Mouse (Mus musculus) forebrain, embryonic 16.5 days (tissue): ENCODE measurements around the gene Cpne9. TPM values are rescaled to one million over a fixed set of nuclear protein-coding genes. Genes with fewer than 3 reads are reported as not detected.

Source experiments
- ATAC-seq: fragments of 200-750 bp; cut with Nextera tagmentation; 2 replicates; pipeline ENCODE4 v1.8.0; 2017; ENCODE audit warnings: mild to moderate bottlenecking, moderate library complexity
- H3K27ac ChIP-seq: fragments of 300-500 bp; sonication (generic); 2 replicates; pipeline ENCODE4 v1.5.1; 2014; ENCODE audit warnings: low read length, control low read depth
- H3K27me3 ChIP-seq: fragments of 300-500 bp; sonication (generic); replicated peaks from 2 replicates; pipeline ENCODE4 v1.6.1; 2014; ENCODE audit warnings: low read length; ENCODE audit not compliant: control insufficient read depth, insufficient read depth
- H3K36me3 ChIP-seq: fragments of 300-500 bp; sonication (generic); 2 replicates; pipeline ENCODE4 v1.6.1; 2014; ENCODE audit not compliant: control insufficient read depth, insufficient read depth
- H3K4me1 ChIP-seq: fragments of 300-500 bp; sonication (generic); replicated peaks from 2 replicates; pipeline ENCODE4 v1.6.1; 2014; ENCODE audit warnings: low read length; ENCODE audit not compliant: control insufficient read depth, insufficient read depth
- H3K4me2 ChIP-seq: fragments of 300-500 bp; sonication (generic); 2 replicates; pipeline ENCODE4 v1.6.1; 2014; ENCODE audit warnings: mild to moderate bottlenecking, low read length, control low read depth
- H3K4me3 ChIP-seq: fragments of 300-500 bp; sonication (generic); replicated peaks from 2 replicates; pipeline ENCODE4 v1.5.1; 2014; ENCODE audit warnings: mild to moderate bottlenecking, low read length, control low read depth
- H3K9ac ChIP-seq: fragments of 300-500 bp; sonication (generic); replicated peaks from 2 replicates; pipeline ENCODE4 v1.6.1; 2014; ENCODE audit warnings: low read depth, low read length, control low read depth
- H3K9me3 ChIP-seq: fragments of 300-500 bp; sonication (generic); 2 replicates; pipeline ENCODE4 v1.6.1; 2016; ENCODE audit warnings: low read length; ENCODE audit not compliant: control insufficient read depth
- WGBS: fragments of 180-500 bp; shearing (Covaris S2); extraction: QIAGEN DNeasy Blood & Tissue Kit; methylation state at CpG from one replicate; pipeline ENCODE4 v1.1.7; 2014; 5-methylcytosine and 5-hydroxymethylcytosine counted together
- polyA plus RNA-seq: library from polyadenylated mRNA; unstranded; fragments of >200 nt; fragmentation: Nextera tagmentation; extraction: Ambion mirVana; gene quantifications from 2 replicates; pipeline ENCODE4 v1.2.1, GENCODE M21; 2015

Cpne9 gene
- polyA plus RNA-seq, 1 experiment from 2014 or later, result 1.4 TPM

DNA sequence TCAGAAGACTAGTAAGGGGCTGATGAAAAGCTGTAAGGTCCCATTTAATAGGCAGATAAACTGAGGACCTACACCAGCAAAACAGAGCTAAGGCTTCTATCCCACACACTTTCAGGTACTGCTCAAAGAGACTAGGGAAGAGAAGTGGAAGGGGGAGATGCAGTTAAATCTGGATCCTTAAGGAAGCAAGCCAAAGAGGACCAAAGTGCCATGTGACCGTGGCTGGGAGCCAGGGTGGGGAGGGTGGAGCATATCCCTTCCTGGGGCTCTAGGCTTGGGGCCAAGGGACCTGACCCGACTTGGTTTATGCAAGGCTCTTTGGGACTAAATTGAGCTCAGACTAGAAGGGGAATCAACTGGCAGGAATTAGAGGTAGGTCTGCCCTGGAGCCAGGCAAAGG is 62.2 kb downstream of the Cpne9 start:
- no peak overlapping the region for H3K27ac ChIP-seq
- no peak overlapping the region for H3K9ac ChIP-seq
- no peak overlapping the region for H3K4me3 ChIP-seq

DNA sequence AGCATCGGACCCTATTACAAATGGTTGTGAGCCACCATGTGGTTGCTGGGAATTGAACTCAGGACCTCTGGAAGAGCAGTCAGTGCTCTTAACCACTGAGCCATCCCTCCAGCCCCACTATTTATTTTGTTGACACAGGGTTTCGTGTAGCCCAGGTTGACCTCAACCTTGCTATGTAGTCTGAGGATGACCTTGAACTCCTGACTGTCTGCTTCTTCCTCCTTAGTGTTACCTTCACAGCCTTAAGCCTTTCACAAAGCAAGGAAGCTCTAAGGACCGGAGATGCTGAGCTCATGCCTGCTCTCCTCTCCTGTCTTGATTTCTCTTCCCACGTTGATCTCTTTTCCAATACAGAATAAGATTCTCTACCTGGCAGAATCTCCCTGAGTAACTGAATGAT is 64.8 kb downstream of the Cpne9 start:
- Histone ChIP-seq H3K27me3 (no peaks in the 10 kb centered on the region), H3K4me3 (no peak overlapping the region), H3K36me3 (no peaks in the 10 kb centered on the region), H3K4me2 (no peak overlapping the region), H3K27ac (no peak overlapping the region), H3K4me1 (peaks cover 14% of the 10 kb centered on the region), H3K9ac (no peak overlapping the region), H3K9me3 (no peaks in the 10 kb centered on the region)
- 81% methylated on average over 4 of the region's 4 CpGs for WGBS
- no peak for ATAC-seq

More for the DNA sequence above, 62.2 kb downstream of the Cpne9 start:
- Histone ChIP-seq H3K27me3 (no peaks in the 10 kb centered on the region), H3K9me3 (no peaks in the 10 kb centered on the region), H3K4me2 (peak overlapping the region; percentile 84), H3K36me3 (no peaks in the 10 kb centered on the region), H3K4me1 (peaks cover 16% of the 10 kb centered on the region)
- ATAC-seq, result no peak
- WGBS, result 35% methylated on average over 2 of the region's 2 CpGs

DNA sequence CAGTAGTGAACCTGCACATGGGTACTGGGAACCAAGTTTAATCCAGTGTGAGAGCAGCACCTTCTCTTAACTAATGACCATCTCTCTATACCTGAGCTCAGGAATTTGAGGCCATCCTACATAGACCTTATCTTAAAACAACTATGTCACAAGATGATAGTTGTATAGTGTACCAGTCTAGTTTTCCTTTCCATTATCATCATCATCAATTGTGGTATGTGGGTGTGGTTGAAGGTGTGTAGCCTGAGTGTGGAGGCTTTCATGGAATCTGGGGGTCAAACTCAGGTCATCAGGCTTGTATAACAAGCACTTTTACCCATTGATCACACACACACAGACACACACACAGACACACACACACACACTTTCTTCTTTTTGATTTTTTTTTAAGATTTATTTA is 68.4 kb downstream of the Cpne9 start:
- Histone ChIP-seq H3K9ac (no peak overlapping the region), H3K4me1 (no peaks in the 10 kb centered on the region), H3K4me3 (no peak overlapping the region), H3K36me3 (no peaks in the 10 kb centered on the region), H3K9me3 (no peaks in the 10 kb centered on the region), H3K27me3 (no peaks in the 10 kb centered on the region), H3K27ac (no peak overlapping the region), H3K4me2 (no peak overlapping the region)
- ATAC-seq, result no peak

DNA sequence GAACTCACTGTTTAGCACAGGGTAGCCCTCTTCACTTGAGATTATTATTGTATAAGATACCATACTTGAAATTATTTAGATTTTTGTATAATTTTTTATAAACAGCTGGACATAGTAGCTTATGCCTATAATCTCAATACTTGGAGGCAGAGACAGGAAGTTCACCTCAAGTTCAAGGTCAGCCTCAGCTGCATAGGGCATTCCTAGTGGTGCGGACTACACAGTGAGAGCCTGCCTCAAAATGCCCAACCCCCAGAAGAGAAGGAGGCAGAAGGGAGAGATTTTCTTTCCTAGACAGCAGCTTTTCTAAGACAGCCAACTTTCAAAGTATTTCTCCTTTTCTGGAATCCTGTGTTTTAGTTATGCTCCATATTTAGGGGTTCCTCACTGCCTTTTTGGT is 69.1 kb downstream of the Cpne9 start:
- no peak overlapping the region for H3K4me3 ChIP-seq
- no peaks in the 10 kb centered on the region for H3K27me3 ChIP-seq
- no peak for ATAC-seq
- no peak overlapping the region for H3K27ac ChIP-seq
- WGBS, result 95% methylated on average over 1 of the region's 1 CpGs
- H3K9me3 ChIP-seq, result no peaks in the 10 kb centered on the region
- no peak overlapping the region for H3K4me2 ChIP-seq
- no peaks in the 10 kb centered on the region for H3K4me1 ChIP-seq
- no peak overlapping the region for H3K9ac ChIP-seq
- H3K36me3 ChIP-seq, result no peaks in the 10 kb centered on the region

DNA sequence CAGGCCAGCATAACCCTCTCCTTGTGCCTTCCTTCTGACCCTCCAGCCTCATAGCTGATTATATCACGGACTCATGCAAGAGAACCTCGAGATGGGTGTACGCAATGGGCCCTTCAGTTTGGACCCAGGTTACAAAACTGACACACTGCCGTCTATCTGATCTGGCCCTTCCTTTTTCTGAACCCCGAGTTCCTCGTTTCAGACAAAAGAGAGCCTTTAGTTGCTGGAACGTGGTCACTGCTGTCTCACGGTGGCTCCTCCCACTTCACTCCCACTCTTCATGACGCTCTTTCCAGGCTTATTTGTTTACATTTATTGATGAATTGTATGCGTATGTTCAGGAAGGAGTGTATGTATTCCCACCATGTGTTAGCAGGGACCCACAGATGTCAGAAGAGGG is 69.5 kb downstream of the Cpne9 start:
- Histone ChIP-seq H3K4me1 (no peaks in the 10 kb centered on the region), H3K27me3 (no peaks in the 10 kb centered on the region), H3K4me3 (no peak overlapping the region), H3K36me3 (no peaks in the 10 kb centered on the region), H3K9ac (no peak overlapping the region), H3K4me2 (no peak overlapping the region), H3K27ac (no peak overlapping the region), H3K9me3 (no peaks in the 10 kb centered on the region)
- no peak for ATAC-seq
- WGBS, result 64% methylated on average over 10 of the region's 10 CpGs

DNA sequence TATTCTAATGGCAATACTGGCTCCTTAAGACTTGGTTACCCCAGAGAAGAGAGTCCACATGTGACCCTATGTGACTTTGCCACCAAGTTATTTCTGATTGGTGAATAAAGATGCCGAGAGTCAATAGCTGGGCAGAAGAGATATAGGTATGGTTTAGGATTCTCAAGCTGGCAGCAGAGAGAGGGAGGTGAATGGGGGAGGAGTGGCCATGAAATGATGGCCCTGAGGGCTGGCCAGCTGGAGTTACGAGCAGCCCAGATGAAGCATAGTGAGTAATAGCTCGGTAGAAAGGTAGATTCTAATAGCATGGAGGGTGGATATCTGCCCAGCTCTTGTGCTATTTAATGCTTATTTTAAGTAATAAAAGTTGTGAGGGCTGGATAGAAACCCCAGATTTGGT is 70.7 kb downstream of the Cpne9 start:
- H3K4me2 ChIP-seq, result no peak overlapping the region
- no peak overlapping the region for H3K9ac ChIP-seq
- H3K27me3 ChIP-seq, result no peaks in the 10 kb centered on the region
- no peak overlapping the region for H3K4me3 ChIP-seq
- no peaks in the 10 kb centered on the region for H3K4me1 ChIP-seq
- no peaks in the 10 kb centered on the region for H3K9me3 ChIP-seq
- no peaks in the 10 kb centered on the region for H3K36me3 ChIP-seq
- no peak overlapping the region for H3K27ac ChIP-seq
- no peak for ATAC-seq
- 84% methylated on average over 3 of the region's 3 CpGs for WGBS

DNA sequence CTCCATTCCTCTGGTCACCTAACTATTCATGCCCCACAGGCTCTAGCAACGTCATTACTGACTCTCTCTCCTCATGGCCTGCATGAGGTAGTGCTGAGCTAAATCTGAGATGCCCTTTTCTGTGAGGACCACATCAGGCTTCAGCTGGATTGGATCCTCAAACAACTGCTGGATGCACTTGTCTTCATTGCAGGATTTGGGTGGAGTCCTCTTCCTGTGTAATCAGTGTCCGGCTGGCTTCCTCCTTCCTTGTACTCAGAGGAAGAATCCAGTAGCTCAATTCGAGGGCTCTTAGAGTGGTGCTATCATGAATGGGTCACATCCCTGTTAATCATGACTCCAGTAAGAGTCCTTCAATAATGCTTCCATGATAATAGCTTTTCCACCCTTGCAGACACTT is 71.6 kb downstream of the Cpne9 start:
- no peak overlapping the region for H3K27ac ChIP-seq
- 75% methylated on average over 3 of the region's 3 CpGs for WGBS
- no peak overlapping the region for H3K4me2 ChIP-seq
- H3K9me3 ChIP-seq, result no peaks in the 10 kb centered on the region
- H3K4me3 ChIP-seq, result no peak overlapping the region
- H3K9ac ChIP-seq, result no peak overlapping the region
- H3K4me1 ChIP-seq, result no peaks in the 10 kb centered on the region
- H3K27me3 ChIP-seq, result no peaks in the 10 kb centered on the region
- H3K36me3 ChIP-seq, result no peaks in the 10 kb centered on the region
- ATAC-seq, result no peak

Other genes with a start within 250 kb of the Cpne9 start
- gene Thumpd3, start 236.1 kb upstream of the Cpne9 start, polyA plus RNA-seq, result 65.0 and 66.8 TPM in 2 replicates
- gene Setd5, start 204.9 kb upstream of the Cpne9 start, polyA plus RNA-seq, result 52.2 and 55.4 TPM in 2 replicates
- 40.1 and 49.4 TPM in 2 replicates for gene Lhfpl4, start 86.9 kb upstream of the Cpne9 start, polyA plus RNA-seq
- gene Mtmr14, start 44.5 kb upstream of the Cpne9 start, polyA plus RNA-seq, result 42.1 and 44.4 TPM in 2 replicates
- gene Brpf1, start 24.8 kb downstream of the Cpne9 start, polyA plus RNA-seq, result 19.9 and 20.3 TPM in 2 replicates
- gene Ogg1, start 44.7 kb downstream of the Cpne9 start, polyA plus RNA-seq, result 11.3 and 11.9 TPM in 2 replicates
- gene Camk1, start 61.7 kb downstream of the Cpne9 start, polyA plus RNA-seq, result 78.9 and 99.3 TPM in 2 replicates
- 83.3 and 88.8 TPM in 2 replicates for gene Tada3, start 95.6 kb downstream of the Cpne9 start, polyA plus RNA-seq
- gene Arpc4, start 95.8 kb downstream of the Cpne9 start, polyA plus RNA-seq, result 407 and 414 TPM in 2 replicates
- gene Ttll3, start 107.0 kb downstream of the Cpne9 start, polyA plus RNA-seq, result 6.4 and 8.7 TPM in 2 replicates
- gene Rpusd3, start 137.0 kb downstream of the Cpne9 start, polyA plus RNA-seq, result 13.9 and 16.3 TPM in 2 replicates
- not detected in 2 replicates for gene Cidec, start 153.5 kb downstream of the Cpne9 start, polyA plus RNA-seq
- 90.9 and 98.9 TPM in 2 replicates for gene Jagn1, start 160.3 kb downstream of the Cpne9 start, polyA plus RNA-seq
- gene Il17re, start 176.2 kb downstream of the Cpne9 start, polyA plus RNA-seq, result 0.07 TPM in 1 of 2 replicates, not detected in the other
- 2.4 and 3.5 TPM in 2 replicates for gene Il17rc, start 189.1 kb downstream of the Cpne9 start, polyA plus RNA-seq
- gene Creld1, start 201.0 kb downstream of the Cpne9 start, polyA plus RNA-seq, result 62.6 and 73.9 TPM in 2 replicates
- gene Prrt3, start 219.6 kb downstream of the Cpne9 start, polyA plus RNA-seq, result 5.2 and 8.5 TPM in 2 replicates
- 106 and 108 TPM in 2 replicates for gene Emc3, start 249.3 kb downstream of the Cpne9 start, polyA plus RNA-seq
- gene Fancd2, start 249.4 kb downstream of the Cpne9 start, polyA plus RNA-seq, result 4.3 and 4.7 TPM in 2 replicates